Mouse (Mus musculus): Measurements from ENCODE around the gene Kazn.

Gene Kazn

GRCm38 (mm10) chr4:142118522-142118921 lies 120.7 kb downstream of the Kazn start:
- DNase-seq (ENCODE audit: low spot score), result no peak

- DNase-seq (ENCODE audit: low spot score), result no peak
Measured at GRCm38 (mm10) chr4:142117993-142118392, 121.2 kb downstream of the Kazn start.

- DNase-seq (ENCODE audit: low spot score), result no peak
Measured at GRCm38 (mm10) chr4:142113306-142113705, 125.9 kb downstream of the Kazn start.

- DNase-seq (ENCODE audit: low spot score), result no peak
Measured at GRCm38 (mm10) chr4:142103081-142103671, 136.0 kb downstream of the Kazn start.

- peak; percentile 87 for DNase-seq (ENCODE audit: low spot score)
Measured at GRCm38 (mm10) chr4:142098303-142098702, 140.9 kb downstream of the Kazn start.

- DNase-seq (ENCODE audit: low spot score), result no peak
Measured at GRCm38 (mm10) chr4:142097871-142098270, 141.3 kb downstream of the Kazn start.

GRCm38 (mm10) chr4:142095513-142096241 lies 143.5 kb downstream of the Kazn start:
- peak; percentile 77 for DNase-seq (ENCODE audit: low spot score)

GRCm38 (mm10) chr4:142094386-142094785 lies 144.8 kb downstream of the Kazn start:
- DNase-seq (ENCODE audit: low spot score), result no peak

- DNase-seq (ENCODE audit: low spot score), result no peak
Measured at GRCm38 (mm10) chr4:142091100-142091499, 148.1 kb downstream of the Kazn start.

- no peak for DNase-seq (ENCODE audit: low spot score)
Measured at GRCm38 (mm10) chr4:142089966-142090365, 149.2 kb downstream of the Kazn start.

GRCm38 (mm10) chr4:142088836-142089235 lies 150.4 kb downstream of the Kazn start:
- DNase-seq (ENCODE audit: low spot score), result no peak

- DNase-seq (ENCODE audit: low spot score), result no peak
Measured at GRCm38 (mm10) chr4:142088409-142088808, 150.8 kb downstream of the Kazn start.

GRCm38 (mm10) chr4:142084936-142085563 lies 154.2 kb downstream of the Kazn start:
- no peak for DNase-seq (ENCODE audit: low spot score)

GRCm38 (mm10) chr4:142084131-142084899 lies 154.9 kb downstream of the Kazn start, which contains the start of gene Tmem51:
Gene Tmem51, minus strand, starts transcription at chr4:142084304.
- DNase-seq (ENCODE audit: low spot score), result peak; percentile 63

- peak; percentile 70 for DNase-seq (ENCODE audit: low spot score)
Measured at GRCm38 (mm10) chr4:142083762-142084130, 155.5 kb downstream of the Kazn start.

- DNase-seq (ENCODE audit: low spot score), result no peak
Measured at GRCm38 (mm10) chr4:142083193-142083592, 156.0 kb downstream of the Kazn start.

- DNase-seq (ENCODE audit: low spot score), result no peak
Measured at GRCm38 (mm10) chr4:142082703-142083102, 156.5 kb downstream of the Kazn start.

- no peak for DNase-seq (ENCODE audit: low spot score)
Measured at GRCm38 (mm10) chr4:142081631-142082283, 157.4 kb downstream of the Kazn start.

- no peak for DNase-seq (ENCODE audit: low spot score)
Measured at GRCm38 (mm10) chr4:142080901-142081630, 158.1 kb downstream of the Kazn start.

GRCm38 (mm10) chr4:142080487-142080767 lies 158.8 kb downstream of the Kazn start:
- no peak for DNase-seq (ENCODE audit: low spot score)

All from retina, embryonic 14.5 days (tissue).